Mouse (Mus musculus): ENCODE measurements around the gene Scube2. TPM values are rescaled to one million over a fixed set of nuclear protein-coding genes. Genes with fewer than 3 reads are reported as not detected.

Gene Scube2
- polyA plus RNA-seq, 1 experiment = 0.55 TPM

DNA sequence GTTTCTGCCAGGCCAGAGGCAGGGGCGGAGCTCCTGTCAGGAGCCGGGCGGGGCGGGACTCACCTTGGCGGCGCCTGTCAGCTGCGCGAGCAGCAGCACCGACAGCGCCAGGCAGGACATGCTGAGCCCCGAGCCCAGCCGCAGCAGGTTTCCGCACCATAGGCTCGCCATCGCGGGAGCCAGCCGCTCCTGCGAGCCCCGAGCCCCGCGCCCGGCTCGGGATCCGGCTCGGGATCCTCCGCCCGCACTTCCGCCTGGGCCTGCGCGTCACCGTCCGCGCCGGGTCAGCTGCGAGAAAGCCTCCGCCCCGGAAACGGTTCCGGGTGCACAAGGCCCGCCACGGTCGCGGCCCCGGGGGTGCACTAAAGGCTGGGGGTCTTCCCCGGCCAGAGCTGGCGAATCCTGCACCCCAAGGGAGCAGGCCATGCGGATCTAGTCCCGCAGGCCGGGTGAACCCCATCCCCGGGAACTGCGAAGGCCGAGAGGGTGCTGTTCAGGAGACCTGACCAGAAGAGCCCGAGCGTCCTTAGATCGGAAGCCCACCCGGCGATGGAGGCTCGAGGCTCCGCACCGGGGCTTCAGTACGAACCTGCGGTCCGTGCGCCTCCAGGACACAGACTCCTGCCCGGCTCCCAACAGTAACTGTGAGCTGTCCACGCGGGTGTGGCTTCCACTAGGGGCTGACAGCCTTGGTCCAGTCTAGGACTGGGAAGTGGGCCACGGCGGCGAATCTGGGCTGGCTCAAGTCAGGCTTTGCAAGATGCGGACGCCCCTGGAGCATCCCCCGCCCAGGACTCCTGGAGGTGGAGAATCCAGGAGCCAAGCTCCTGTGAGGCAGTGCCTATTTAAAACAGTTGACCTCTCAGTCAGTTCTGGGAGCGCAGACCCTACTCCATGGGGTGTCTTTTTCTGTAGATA lies 113.2 kb downstream of the Scube2 start, which contains the start of gene Tmem9b:
TSS of gene Tmem9b (minus strand) at position 868 of the 918 bp plus-strand sequence.
- H3K27ac ChIP-seq (ENCODE audit: control insufficient read depth, insufficient read depth, low read depth, low read length, poor library complexity) = peak within 1 kb of the TSS; percentile 94
- H3K4me3 ChIP-seq (replicated peaks; ENCODE audit: control insufficient read depth, low read depth, low read length) = peak within 1 kb of the TSS; percentile 78
- WGBS = 1% methylated on average over 74 of the region's 74 CpGs
- TF ChIP-seq CTCF (IDR thresholded peaks at IDR 0.05; ENCODE audit: control insufficient read depth, insufficient read depth, low read length) (no peak), POLR2A (IDR thresholded peaks at IDR 0.05; ENCODE audit: borderline replicate concordance, control insufficient read depth, low read depth, low read length) (peak; percentile 61; the same call in 1 of the 2 replicates)
- H3K4me1 ChIP-seq (ENCODE audit: control insufficient read depth, insufficient read depth, low read length) = no peaks in the 10 kb centered on the region; the same call in 1 of the 2 replicates

DNA sequence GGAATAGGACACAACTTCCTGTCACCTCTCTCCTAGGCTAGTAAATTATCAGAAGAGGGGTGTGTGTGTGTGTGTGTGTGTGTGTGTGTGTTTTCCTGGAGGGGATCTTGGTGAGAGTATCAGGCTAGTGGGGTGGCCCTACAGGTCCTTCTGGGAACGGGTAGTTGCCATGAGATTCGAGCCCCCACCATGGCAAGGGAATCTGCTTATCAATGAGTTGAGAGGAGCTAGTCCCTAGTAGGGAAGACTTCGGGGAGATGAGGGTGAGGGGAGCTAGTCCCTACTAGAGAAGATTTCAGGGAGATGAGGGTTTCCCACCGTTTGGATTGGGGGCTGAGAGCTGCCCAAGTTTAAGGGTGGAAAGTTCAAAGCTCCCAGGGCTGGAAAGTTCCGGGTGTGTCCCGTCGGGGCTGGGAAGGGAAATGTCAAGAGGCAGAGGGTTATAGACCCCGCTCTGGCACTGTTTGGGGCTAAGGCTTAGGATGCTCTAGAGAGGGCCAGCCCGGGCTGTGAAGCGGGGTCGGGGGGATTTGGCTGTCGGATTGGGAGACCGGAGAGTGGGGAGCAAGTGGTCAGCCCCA lies 114.0 kb downstream of the Scube2 start:
- no peak for TF ChIP-seq CTCF (IDR thresholded peaks at IDR 0.05; ENCODE audit: control insufficient read depth, insufficient read depth, low read length)
- no peak for TF ChIP-seq POLR2A (IDR thresholded peaks at IDR 0.05; ENCODE audit: borderline replicate concordance, control insufficient read depth, low read depth, low read length)
- Histone ChIP-seq H3K4me3 (replicated peaks; ENCODE audit: control insufficient read depth, low read depth, low read length) (peak overlapping the region; percentile 78), H3K27ac (ENCODE audit: control insufficient read depth, insufficient read depth, low read depth, low read length, poor library complexity) (peak overlapping the region; percentile 94), H3K4me1 (ENCODE audit: control insufficient read depth, insufficient read depth, low read length) (no peaks in the 10 kb centered on the region; the same call in 1 of the 2 replicates)
- WGBS = 2% methylated on average over 13 of the region's 13 CpGs

Other genes with a start within 250 kb of the Scube2 start
- gene St5, start 162.1 kb downstream of the Scube2 start, polyA plus RNA-seq (2011; ENCODE audit: insufficient read depth, insufficient read length, low replicate concordance, missing spikeins) = 29.9 and 46.2 TPM in 2 replicates
- gene Akip1, start 162.0 kb downstream of the Scube2 start, polyA plus RNA-seq (2011; ENCODE audit: insufficient read depth, insufficient read length, low replicate concordance, missing spikeins) = 22.7 and 23.1 TPM in 2 replicates
- gene BC051019, start 141.8 kb downstream of the Scube2 start, polyA plus RNA-seq (2011; ENCODE audit: insufficient read depth, insufficient read length, low replicate concordance, missing spikeins) = not detected in 2 replicates
- not detected in 2 replicates for gene Ascl3, start 134.0 kb downstream of the Scube2 start, polyA plus RNA-seq (2011; ENCODE audit: insufficient read depth, insufficient read length, low replicate concordance, missing spikeins)
- gene Tmem9b, start 112.8 kb downstream of the Scube2 start, polyA plus RNA-seq (2011; ENCODE audit: insufficient read depth, insufficient read length, low replicate concordance, missing spikeins) = 20.4 and 22.5 TPM in 2 replicates
- 2.0 and 3.3 TPM in 2 replicates for gene Nrip3, start 83.7 kb downstream of the Scube2 start, polyA plus RNA-seq (2011; ENCODE audit: insufficient read depth, insufficient read length, low replicate concordance, missing spikeins)
- gene Dennd5a, start 94.8 kb upstream of the Scube2 start, polyA plus RNA-seq (2011; ENCODE audit: insufficient read depth, insufficient read length, low replicate concordance, missing spikeins) = 27.2 and 54.9 TPM in 2 replicates
- gene Tmem41b, start 121.2 kb upstream of the Scube2 start, polyA plus RNA-seq (2011; ENCODE audit: insufficient read depth, insufficient read length, low replicate concordance, missing spikeins) = 12.1 and 18.8 TPM in 2 replicates
- 49.4 and 54.4 TPM in 2 replicates for gene Ipo7, start 152.6 kb upstream of the Scube2 start, polyA plus RNA-seq (2011; ENCODE audit: insufficient read depth, insufficient read length, low replicate concordance, missing spikeins)
- gene Zfp143, start 195.5 kb upstream of the Scube2 start, polyA plus RNA-seq (2011; ENCODE audit: insufficient read depth, insufficient read length, low replicate concordance, missing spikeins) = 9.2 and 11.1 TPM in 2 replicates

Data from bone marrow, adult 2 months (tissue).